Mouse (Mus musculus) midbrain, embryonic 13.5 days (tissue): ENCODE data around the gene Gm9747. TPM values are rescaled to one million over a fixed set of nuclear protein-coding genes. Genes with fewer than 3 reads are reported as not detected.

Experiments
- ATAC-seq: fragments of 200-750 bp; cut with Nextera tagmentation; 2 replicates; pipeline ENCODE4 v1.8.0; 2017; ENCODE audit warnings: mild to moderate bottlenecking, moderate TSS enrichment, moderate library complexity
- H3K27ac ChIP-seq: fragments of 300-500 bp; sonication (generic); 2 replicates; pipeline ENCODE4 v1.5.1; 2015; ENCODE audit warnings: inconsistent platforms, mild to moderate bottlenecking, moderate library complexity
- H3K27me3 ChIP-seq: fragments of 300-500 bp; sonication (generic); 2 replicates; pipeline ENCODE4 v1.6.1; 2015; ENCODE audit warnings: mild to moderate bottlenecking, inconsistent platforms
- H3K36me3 ChIP-seq: fragments of 300-500 bp; sonication (generic); 2 replicates; pipeline ENCODE4 v1.6.1; 2015; ENCODE audit warnings: mild to moderate bottlenecking, inconsistent platforms
- H3K4me1 ChIP-seq: fragments of 300-500 bp; sonication (generic); replicated peaks from 2 replicates; pipeline ENCODE4 v1.6.1; 2015; ENCODE audit warnings: inconsistent platforms
- H3K4me2 ChIP-seq: fragments of 300-500 bp; sonication (generic); replicated peaks from 2 replicates; pipeline ENCODE4 v1.6.1; 2015; ENCODE audit warnings: moderate library complexity, mild to moderate bottlenecking, inconsistent platforms
- H3K4me3 ChIP-seq: fragments of 300-500 bp; sonication (generic); replicated peaks from 2 replicates; pipeline ENCODE4 v1.5.1; 2015; ENCODE audit warnings: mild to moderate bottlenecking, inconsistent platforms
- H3K9ac ChIP-seq: fragments of 300-500 bp; sonication (generic); replicated peaks from 2 replicates; pipeline ENCODE4 v1.6.1; 2015; ENCODE audit warnings: mild to moderate bottlenecking, inconsistent platforms
- H3K9me3 ChIP-seq: fragments of 300-500 bp; sonication (generic); 2 replicates; pipeline ENCODE4 v1.6.1; 2016; ENCODE audit warnings: mild to moderate bottlenecking, inconsistent platforms
- WGBS: fragments of 180-500 bp; shearing (Covaris S2); methylation state at CpG from one replicate; pipeline ENCODE4 v1.1.7; 2015; 5-methylcytosine and 5-hydroxymethylcytosine counted together
- polyA plus RNA-seq: library from polyadenylated mRNA; unstranded; fragments of >200 nt; fragmentation: Nextera tagmentation; extraction: Ambion mirVana; gene quantifications from 2 replicates; pipeline ENCODE4 v1.2.1, GENCODE M21; 2015

Gm9747 gene
- polyA plus RNA-seq, result 20.9 and 21.0 TPM in 2 replicates

DNA sequence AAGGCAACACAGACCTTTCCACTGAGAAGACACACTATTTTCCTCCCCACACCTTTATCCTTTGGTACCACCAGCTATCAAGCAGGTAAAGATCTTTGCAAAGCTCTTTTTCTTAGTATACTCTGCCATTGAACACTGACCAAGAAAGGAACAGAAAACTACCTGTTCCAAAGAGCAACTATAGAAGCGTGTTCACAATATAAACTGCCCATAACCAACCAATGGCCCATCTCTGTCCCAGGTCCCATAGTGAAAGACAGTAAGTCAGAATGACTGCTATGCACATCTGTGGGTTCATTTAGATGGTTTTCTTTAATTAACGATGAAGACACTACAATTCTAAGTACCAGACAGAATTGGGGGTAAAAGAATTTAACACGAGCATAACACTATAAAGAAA, at the start of gene Gm9747:
Gm9747 (plus strand) TSS at position 301 of the 400 bp plus-strand sequence.
- H3K27ac ChIP-seq, result no peak within 1 kb of the TSS
- H3K4me2 ChIP-seq, result no peak within 1 kb of the TSS
- ATAC-seq, result no peak
- H3K4me1 ChIP-seq, result no peaks in the 10 kb centered on the region
- no peak within 1 kb of the TSS for H3K9ac ChIP-seq
- H3K36me3 ChIP-seq, result peaks cover 9% of the 10 kb centered on the region; the same call in 1 of the 2 replicates
- no peak within 1 kb of the TSS for H3K4me3 ChIP-seq
- H3K9me3 ChIP-seq, result no peaks in the 10 kb centered on the region
- no peaks in the 10 kb centered on the region for H3K27me3 ChIP-seq
- WGBS, result 91% methylated on average over 3 of the region's 3 CpGs

GRCm38 (mm10) chr1:82183913-82184442, 48.9 kb upstream of the Gm9747 start:
- no peak overlapping the region for H3K27ac ChIP-seq
- H3K9ac ChIP-seq, result no peak overlapping the region
- H3K4me3 ChIP-seq, result no peak overlapping the region
- no peak for ATAC-seq
- no peaks in the 10 kb centered on the region for H3K4me1 ChIP-seq
- no peaks in the 10 kb centered on the region for H3K9me3 ChIP-seq
- 81% methylated on average over 8 of the region's 8 CpGs for WGBS
- no peaks in the 10 kb centered on the region for H3K36me3 ChIP-seq
- H3K4me2 ChIP-seq, result no peak overlapping the region
- H3K27me3 ChIP-seq, result no peaks in the 10 kb centered on the region

DNA sequence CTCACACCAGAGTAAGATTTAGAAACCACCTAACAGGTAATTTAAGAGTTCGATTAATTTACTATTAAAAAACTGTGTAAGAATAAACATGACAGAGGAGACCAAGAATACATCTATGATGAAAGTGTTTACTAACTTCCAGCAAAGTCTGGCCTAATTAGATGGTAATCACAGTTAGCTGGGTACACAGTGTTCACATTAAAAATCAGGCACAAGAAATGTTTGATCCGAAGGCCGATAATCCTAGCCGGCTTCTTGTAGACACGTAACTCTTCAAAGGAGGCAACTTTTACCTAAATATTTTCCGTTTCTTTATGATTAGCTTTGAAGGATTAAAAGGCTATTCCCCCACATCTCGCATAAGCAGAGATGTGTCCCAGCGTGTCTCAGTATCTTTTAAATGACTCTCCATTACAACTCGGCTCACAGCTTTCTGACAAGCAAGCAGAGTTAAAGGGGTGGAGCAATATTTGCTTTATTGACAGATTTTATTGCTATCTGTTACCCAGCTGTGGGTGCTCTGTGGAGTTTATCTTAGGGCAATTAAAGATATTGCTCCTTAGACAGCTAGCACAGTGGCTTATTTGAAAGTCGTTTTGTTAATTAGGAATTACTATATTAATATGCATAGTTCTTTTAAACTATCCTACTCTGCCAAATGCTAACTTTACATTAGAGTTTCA, 44.2 kb upstream of the Gm9747 start:
- WGBS, result 83% methylated on average over 10 of the region's 10 CpGs
- ATAC-seq, result no peak

GRCm38 (mm10) chr1:82189516-82189915, 43.4 kb upstream of the Gm9747 start:
- H3K4me2 ChIP-seq, result no peak overlapping the region
- H3K4me3 ChIP-seq, result no peak overlapping the region
- H3K9ac ChIP-seq, result no peak overlapping the region
- no peak for ATAC-seq
- H3K4me1 ChIP-seq, result no peaks in the 10 kb centered on the region
- H3K9me3 ChIP-seq, result no peaks in the 10 kb centered on the region
- no peaks in the 10 kb centered on the region for H3K36me3 ChIP-seq
- no peak overlapping the region for H3K27ac ChIP-seq
- no peaks in the 10 kb centered on the region for H3K27me3 ChIP-seq
- 65% methylated on average over 3 of the region's 3 CpGs for WGBS

More for the DNA sequence above, 44.2 kb upstream of the Gm9747 start:
- no peak overlapping the region for H3K9ac ChIP-seq
- no peak overlapping the region for H3K4me3 ChIP-seq
- H3K27me3 ChIP-seq, result no peaks in the 10 kb centered on the region
- no peaks in the 10 kb centered on the region for H3K9me3 ChIP-seq
- H3K4me1 ChIP-seq, result no peaks in the 10 kb centered on the region
- no peak overlapping the region for H3K27ac ChIP-seq
- no peaks in the 10 kb centered on the region for H3K36me3 ChIP-seq
- H3K4me2 ChIP-seq, result no peak overlapping the region

DNA sequence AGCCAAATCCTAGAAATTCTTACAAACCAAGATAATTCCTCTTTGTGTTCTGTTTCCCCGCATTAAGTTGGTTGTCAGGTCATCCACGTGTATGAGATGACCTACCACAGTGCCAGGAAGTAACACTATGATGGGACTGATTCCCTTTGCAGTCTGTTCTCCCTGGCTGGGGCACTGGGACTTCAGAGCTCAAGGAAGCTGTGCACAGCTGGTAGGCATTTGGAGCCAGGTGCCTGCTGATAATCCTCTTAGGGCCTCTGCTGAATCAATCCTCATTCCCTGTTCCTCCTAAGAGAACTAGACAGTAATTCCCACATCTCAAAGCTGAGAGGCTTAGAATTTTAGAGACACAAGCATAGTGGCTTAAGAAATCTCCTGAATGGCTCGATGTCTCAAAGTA, 41.3 kb upstream of the Gm9747 start:
- Histone ChIP-seq H3K4me3 (no peak overlapping the region), H3K36me3 (no peaks in the 10 kb centered on the region), H3K4me1 (no peaks in the 10 kb centered on the region), H3K9ac (no peak overlapping the region), H3K27me3 (no peaks in the 10 kb centered on the region), H3K9me3 (no peaks in the 10 kb centered on the region), H3K27ac (no peak overlapping the region), H3K4me2 (no peak overlapping the region)
- WGBS, result 19% methylated on average over 3 of the region's 3 CpGs
- ATAC-seq, result no peak

GRCm38 (mm10) chr1:82199918-82200317, 33.0 kb upstream of the Gm9747 start:
- H3K9ac ChIP-seq, result no peak overlapping the region
- H3K9me3 ChIP-seq, result no peaks in the 10 kb centered on the region
- ATAC-seq, result no peak
- H3K4me1 ChIP-seq, result 0 out of 2 replicates have a peak, but pooled peaks cover 2% of the 10 kb centered on the region
- H3K36me3 ChIP-seq, result no peaks in the 10 kb centered on the region
- no peak overlapping the region for H3K4me2 ChIP-seq
- H3K27me3 ChIP-seq, result no peaks in the 10 kb centered on the region
- H3K4me3 ChIP-seq, result no peak overlapping the region
- H3K27ac ChIP-seq, result no peak overlapping the region
- 33% methylated on average over 1 of the region's 1 CpGs for WGBS

- Histone ChIP-seq H3K4me3 (no peak overlapping the region), H3K9ac (no peak overlapping the region), H3K4me1 (0 out of 2 replicates have a peak, but pooled peaks cover 2% of the 10 kb centered on the region), H3K27ac (no peak overlapping the region), H3K36me3 (no peaks in the 10 kb centered on the region), H3K27me3 (no peaks in the 10 kb centered on the region), H3K9me3 (no peaks in the 10 kb centered on the region), H3K4me2 (no peak overlapping the region)
- no peak for ATAC-seq
- WGBS, result 82% methylated on average over 7 of the region's 7 CpGs
These were observed 32.3 kb upstream of the Gm9747 start for GRCm38 (mm10) chr1:82200636-82201035.

- Histone ChIP-seq H3K27me3 (no peaks in the 10 kb centered on the region), H3K9ac (no peak overlapping the region), H3K4me1 (no peaks in the 10 kb centered on the region), H3K36me3 (no peaks in the 10 kb centered on the region), H3K27ac (no peak overlapping the region), H3K4me2 (no peak overlapping the region), H3K4me3 (no peak overlapping the region), H3K9me3 (peaks cover 5% of the 10 kb centered on the region; the same call in 1 of the 2 replicates)
- 93% methylated on average over 5 of the region's 5 CpGs for WGBS
- ATAC-seq, result no peak
These were observed 25.4 kb upstream of the Gm9747 start for GRCm38 (mm10) chr1:82207511-82207910.

- H3K27ac ChIP-seq, result peak overlapping the region; percentile 25; the same call in 1 of the 2 replicates
- H3K4me3 ChIP-seq, result no peak overlapping the region
- no peak overlapping the region for H3K4me2 ChIP-seq
- H3K36me3 ChIP-seq, result no peaks in the 10 kb centered on the region
- no peaks in the 10 kb centered on the region for H3K27me3 ChIP-seq
- H3K9ac ChIP-seq, result no peak overlapping the region
- peak; percentile 48; the same call in 1 of the 2 replicates for ATAC-seq
- no peaks in the 10 kb centered on the region for H3K9me3 ChIP-seq
- H3K4me1 ChIP-seq, result peaks cover 8% of the 10 kb centered on the region
- WGBS, result 33% methylated on average over 12 of the region's 12 CpGs
These were observed 12.1 kb upstream of the Gm9747 start for GRCm38 (mm10) chr1:82220673-82221396.

DNA sequence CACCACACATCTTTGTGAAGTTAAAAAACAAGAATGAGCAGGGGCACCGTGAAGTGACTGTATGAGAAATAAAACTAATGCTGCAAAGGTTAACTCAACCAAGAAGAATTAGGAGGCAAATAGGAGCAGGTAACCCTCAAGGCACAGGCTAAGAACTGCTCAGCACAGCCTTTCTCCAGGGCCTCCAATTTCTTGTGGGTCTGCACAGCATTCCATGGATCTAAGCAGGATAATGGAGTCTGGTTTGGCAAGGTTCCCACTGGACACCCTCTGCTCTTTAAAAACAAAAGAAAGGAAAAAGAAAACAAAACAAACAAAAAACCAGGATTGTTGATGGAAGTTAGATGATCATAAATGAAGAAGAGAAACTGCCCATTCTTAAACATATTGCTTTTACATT, 11.4 kb upstream of the Gm9747 start:
- no peak for ATAC-seq
- Histone ChIP-seq H3K36me3 (no peaks in the 10 kb centered on the region), H3K27ac (no peak overlapping the region), H3K27me3 (no peaks in the 10 kb centered on the region), H3K4me1 (peaks cover 8% of the 10 kb centered on the region), H3K4me2 (no peak overlapping the region), H3K9ac (no peak overlapping the region), H3K9me3 (no peaks in the 10 kb centered on the region), H3K4me3 (no peak overlapping the region)
- 70% methylated on average over 1 of the region's 1 CpGs for WGBS

- H3K27me3 ChIP-seq, result no peaks in the 10 kb centered on the region
- no peak overlapping the region for H3K4me3 ChIP-seq
- H3K9me3 ChIP-seq, result no peaks in the 10 kb centered on the region
- no peak for ATAC-seq
- 96% methylated on average over 5 of the region's 5 CpGs for WGBS
- H3K4me1 ChIP-seq, result peaks cover 8% of the 10 kb centered on the region
- no peaks in the 10 kb centered on the region for H3K36me3 ChIP-seq
- H3K27ac ChIP-seq, result no peak overlapping the region
- H3K4me2 ChIP-seq, result no peak overlapping the region
- no peak overlapping the region for H3K9ac ChIP-seq
These were observed 9.7 kb upstream of the Gm9747 start for GRCm38 (mm10) chr1:82223042-82223795.

- Histone ChIP-seq H3K9ac (no peak overlapping the region), H3K27ac (no peak overlapping the region), H3K27me3 (no peaks in the 10 kb centered on the region), H3K36me3 (peaks cover 5% of the 10 kb centered on the region; the same call in 1 of the 2 replicates), H3K4me1 (no peaks in the 10 kb centered on the region), H3K9me3 (no peaks in the 10 kb centered on the region), H3K4me2 (no peak overlapping the region), H3K4me3 (no peak overlapping the region)
- no peak for ATAC-seq
These were observed 4.1 kb upstream of the Gm9747 start for GRCm38 (mm10) chr1:82228841-82229240.
